Mouse (Mus musculus) layer of hippocampus, postnatal 36 days (tissue): ENCODE results near the gene Mtch1. TPM values are rescaled to one million over a fixed set of nuclear protein-coding genes. Genes with fewer than 3 reads are reported as not detected.
"Not testable (repeated sequence)": the region's sequence is repeated elsewhere in the genome, so short reads cannot be mapped to it uniquely, and the experiment has no call there.

Experiments used
- DNase-seq, 2 experiments: peaks; one replicate each; pipeline ENCODE4 v3.0.0; 2022
- total RNA-seq, 2 experiments: library from RNA; stranded (reverse); gene quantifications; 2 replicates each; pipeline ENCODE4 v1.2.3; 2021

Mtch1 gene
- total RNA-seq, 2 experiments from 2014 or later, result 568 to 611 TPM

DNA sequence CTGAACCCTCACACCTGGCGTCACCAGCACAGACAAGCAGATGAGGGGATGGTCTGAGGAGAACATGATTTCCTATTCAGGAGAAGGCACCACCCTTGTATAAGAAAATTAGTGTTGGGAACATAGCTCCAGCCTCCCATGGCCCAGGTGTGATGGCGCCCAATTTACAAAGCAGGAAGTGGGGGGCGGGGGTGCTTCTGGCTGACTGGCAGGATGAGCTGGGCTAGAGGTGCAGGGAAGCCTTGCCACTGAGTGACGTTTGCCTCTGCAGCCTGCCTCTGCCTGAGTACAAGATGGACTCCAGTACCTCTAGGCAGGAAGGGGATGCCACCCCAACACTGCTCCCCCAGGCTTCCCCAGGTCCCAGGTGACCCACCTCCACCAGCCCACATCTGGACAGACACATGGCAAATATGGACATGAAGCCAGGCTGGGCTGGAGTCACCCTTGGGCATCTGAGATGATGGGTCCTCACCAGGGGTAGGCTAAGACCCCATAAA is 15.5 kb downstream of the Mtch1 start:
- DNase-seq, result no peak

- DNase-seq, result no peak
Observed at GRCm38 (mm10) chr17:29330671-29331410, 16.9 kb downstream of the Mtch1 start.

- DNase-seq, result no peak
Observed at GRCm38 (mm10) chr17:29330221-29330620, 17.5 kb downstream of the Mtch1 start.

DNA sequence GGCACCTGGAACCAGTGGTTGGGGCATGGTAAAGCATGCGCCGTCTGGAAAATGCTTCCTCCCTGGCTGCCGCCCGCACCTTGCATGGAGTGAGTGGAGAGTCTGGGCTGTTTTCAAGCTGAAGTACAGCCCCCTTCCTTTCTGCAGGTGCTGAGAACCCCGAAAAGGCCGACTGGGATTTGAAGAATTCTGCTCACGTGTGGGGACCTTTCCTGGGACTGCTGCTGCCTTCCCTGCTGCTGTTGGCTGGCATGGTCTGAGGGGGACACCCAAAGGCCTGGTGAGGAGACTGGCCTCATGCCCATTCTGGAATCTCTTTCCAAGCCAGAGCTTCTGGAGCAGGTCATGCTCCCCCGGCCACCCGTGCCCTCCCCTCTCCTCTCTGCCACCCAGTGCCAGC is 20.0 kb downstream of the Mtch1 start:
- DNase-seq, result no peak

DNA sequence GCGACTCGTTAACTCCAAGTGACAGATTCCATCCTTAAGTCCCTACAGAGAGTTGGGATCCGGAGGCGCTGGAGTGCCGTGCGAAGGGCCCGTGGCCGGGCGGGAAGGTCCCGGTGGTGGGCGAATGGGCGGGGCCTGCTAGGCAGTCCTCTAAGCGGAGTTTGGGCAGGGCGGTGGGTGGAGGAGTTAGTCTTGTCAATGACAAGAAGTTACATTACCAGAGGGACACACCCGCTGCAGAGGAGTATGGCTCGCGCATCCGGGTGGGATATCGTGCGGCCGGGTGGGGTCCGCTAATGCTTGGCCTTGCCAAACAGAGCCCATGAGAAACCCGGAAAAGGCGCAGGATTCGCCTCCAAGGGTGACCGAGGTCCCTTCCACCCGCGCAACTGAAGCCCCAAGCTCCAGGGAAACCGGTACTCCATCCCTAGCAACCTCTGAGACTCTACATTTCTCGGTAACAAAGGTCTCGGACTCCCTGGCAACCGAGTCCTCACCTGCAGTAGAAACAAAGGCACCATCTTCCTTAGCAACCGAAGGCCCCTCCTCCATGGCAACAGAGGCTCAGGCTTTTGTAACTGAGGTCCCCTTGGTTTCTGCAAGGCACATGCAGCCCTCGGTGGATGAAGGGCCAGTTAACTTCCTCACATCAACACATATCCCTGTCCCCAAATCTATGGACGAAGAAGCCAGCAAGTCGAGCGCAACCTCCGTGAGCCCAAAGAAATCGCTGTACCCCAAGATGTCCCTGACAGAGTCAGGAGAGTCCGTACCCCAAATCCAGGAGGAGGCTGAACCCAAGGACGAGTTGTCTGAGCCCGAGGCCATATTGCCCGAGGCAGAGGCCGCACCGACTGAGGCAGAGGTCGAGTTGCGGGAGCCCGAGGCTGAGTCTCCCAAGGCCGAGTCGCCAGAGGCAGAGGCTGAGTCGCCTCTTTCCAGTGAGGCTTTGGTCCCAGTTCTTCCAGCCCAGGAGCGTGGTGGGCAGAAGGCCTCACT is 20.9 kb downstream of the Mtch1 start:
- DNase-seq, result no peak

DNA sequence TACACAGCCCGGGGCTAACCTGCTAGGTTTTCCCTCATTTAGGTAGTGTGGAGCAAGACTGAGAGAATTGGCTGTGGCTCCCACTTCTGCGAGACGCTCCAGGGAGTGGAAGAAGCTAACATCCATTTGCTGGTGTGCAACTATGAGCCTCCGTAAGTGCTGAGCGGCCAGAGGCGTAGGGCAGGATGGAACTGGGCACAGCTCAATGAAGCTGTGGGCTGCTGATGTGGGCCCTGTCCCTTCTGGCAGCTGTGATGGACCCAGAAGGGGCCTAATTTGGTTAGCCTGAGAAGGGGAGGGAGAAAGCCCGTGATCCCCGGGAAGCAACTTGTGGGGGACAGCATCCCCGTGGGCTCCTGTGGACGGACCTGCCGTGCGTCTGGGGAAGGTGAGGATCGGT is 21.9 kb downstream of the Mtch1 start:
- DNase-seq, result no peak

DNA sequence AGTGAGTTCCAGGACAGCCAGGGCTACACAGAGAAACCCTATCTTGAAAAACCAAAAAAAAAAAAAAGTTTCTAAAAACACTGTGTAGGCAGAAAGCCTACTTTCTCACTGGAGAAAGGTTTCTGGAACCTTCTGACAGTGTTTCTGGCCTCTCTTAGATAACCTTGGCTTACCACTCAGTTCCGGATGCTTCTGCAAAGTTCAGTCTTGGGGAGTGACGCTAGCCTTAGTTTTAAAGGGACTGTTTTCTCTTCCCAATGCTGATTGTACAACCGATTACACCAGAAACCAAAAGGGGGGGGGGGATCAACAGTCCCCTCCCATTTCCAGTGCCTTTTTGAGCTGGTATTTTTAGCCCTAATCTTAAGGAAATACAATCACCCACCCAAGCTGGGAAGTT is 24.1 kb downstream of the Mtch1 start:
- no peak for DNase-seq

DNA sequence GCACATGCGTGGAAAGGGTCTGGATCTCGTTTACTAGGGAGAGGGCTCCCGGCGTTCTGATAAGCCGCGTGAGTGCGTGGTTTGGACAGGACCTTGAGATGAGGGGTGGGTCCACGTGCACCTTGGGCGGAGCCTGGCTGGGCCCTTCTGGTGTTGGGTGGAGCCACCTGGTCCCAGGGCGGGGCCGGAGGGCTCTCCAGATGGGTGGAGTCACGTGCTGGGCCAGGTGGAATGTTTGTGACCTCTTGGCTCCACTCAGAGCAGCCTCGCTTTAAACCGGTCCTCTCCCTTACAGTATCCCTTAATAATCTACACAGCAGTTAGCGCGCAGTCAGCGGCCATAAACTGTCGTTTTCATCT is 25.2 kb downstream of the Mtch1 start:
- no peak for DNase-seq

DNA sequence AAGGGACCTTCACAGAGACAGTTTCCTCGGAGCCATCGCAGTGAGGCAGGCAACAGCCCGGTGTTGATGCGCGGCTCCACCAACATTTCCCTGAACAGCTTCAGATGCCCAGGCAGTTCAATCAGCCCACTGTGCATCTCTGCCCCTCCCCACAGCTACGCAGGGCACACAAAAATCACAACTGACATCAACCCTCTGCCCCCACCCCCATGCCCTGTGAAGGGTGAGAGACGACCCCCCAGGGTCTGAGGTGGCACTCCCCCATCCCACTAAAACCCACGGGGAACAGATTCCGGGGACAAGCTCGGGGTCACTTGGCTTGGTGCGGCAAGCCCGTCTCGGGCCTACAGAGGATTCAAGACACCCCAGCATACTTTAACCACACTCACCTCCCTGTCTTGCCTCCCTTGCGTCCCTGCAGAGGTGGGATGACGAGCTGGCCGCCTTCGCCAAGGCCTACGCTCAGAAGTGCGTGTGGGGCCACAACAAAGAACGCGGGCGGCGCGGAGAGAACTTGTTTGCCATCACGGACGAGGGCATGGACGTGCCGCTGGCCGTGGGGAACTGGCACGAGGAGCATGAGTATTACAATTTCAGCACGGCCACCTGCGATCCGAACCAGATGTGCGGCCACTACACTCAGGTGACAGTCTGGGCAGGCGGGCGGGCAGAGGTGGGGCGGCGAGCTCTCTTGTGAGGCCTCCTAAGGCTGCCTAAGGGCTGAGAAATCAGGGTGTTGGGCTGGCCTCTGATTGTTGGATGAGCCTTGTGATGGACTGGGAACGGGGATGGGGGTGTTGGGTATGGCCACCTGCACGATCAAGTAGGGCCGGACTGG is 25.8 kb downstream of the Mtch1 start:
- no peak for DNase-seq

- DNase-seq, result no peak
Observed at GRCm38 (mm10) chr17:29319881-29320639, 27.7 kb downstream of the Mtch1 start.

GRCm38 (mm10) chr17:29319476-29319875 is 28.3 kb downstream of the Mtch1 start:
- no peak for DNase-seq

GRCm38 (mm10) chr17:29318731-29319250 is 28.9 kb downstream of the Mtch1 start:
- no peak for DNase-seq

DNA sequence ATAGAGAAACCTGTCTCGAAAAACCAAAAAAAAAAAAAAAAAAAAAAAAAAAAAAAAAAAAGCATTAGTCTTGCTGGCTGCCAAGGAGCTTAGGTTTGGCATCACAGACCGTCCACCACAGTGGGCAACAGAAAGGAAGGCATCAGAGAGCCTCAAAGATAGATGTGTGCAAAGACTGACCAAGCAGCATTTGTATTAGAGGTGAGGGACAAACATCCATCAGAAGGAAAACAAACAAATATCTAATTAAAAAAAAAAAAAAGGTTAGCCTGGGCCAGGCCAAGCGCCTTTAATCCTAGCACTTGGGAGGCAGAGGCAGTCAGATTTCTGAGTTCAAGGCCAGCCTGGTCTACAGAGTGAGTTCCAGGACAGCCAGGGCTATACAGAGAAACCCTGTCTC is 30.4 kb downstream of the Mtch1 start, which contains the start of gene Pi16:
Pi16 (plus strand) TSS at position 301 of the 400 bp plus-strand sequence.
- not testable (repeated sequence) for DNase-seq

DNA sequence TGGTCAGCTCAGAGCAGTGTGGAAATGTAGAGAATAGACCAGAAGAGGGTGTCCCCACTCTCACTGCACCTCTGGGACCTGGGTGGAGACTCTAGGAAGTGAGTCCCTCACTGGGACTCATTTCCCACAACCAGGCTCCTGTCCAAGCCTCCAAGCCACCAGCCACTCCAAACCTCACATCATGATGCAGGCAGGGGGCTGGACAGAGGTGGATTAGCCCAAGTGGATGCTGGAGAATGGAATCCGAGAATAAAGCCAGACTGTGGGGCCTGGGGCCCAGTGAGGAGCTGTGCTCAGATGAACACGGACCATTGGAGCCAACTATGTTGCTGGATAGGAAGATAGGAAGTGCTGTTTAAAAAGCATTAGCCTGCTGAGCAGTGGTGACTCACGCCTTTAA is 30.8 kb downstream of the Mtch1 start:
- DNase-seq, result no peak

DNA sequence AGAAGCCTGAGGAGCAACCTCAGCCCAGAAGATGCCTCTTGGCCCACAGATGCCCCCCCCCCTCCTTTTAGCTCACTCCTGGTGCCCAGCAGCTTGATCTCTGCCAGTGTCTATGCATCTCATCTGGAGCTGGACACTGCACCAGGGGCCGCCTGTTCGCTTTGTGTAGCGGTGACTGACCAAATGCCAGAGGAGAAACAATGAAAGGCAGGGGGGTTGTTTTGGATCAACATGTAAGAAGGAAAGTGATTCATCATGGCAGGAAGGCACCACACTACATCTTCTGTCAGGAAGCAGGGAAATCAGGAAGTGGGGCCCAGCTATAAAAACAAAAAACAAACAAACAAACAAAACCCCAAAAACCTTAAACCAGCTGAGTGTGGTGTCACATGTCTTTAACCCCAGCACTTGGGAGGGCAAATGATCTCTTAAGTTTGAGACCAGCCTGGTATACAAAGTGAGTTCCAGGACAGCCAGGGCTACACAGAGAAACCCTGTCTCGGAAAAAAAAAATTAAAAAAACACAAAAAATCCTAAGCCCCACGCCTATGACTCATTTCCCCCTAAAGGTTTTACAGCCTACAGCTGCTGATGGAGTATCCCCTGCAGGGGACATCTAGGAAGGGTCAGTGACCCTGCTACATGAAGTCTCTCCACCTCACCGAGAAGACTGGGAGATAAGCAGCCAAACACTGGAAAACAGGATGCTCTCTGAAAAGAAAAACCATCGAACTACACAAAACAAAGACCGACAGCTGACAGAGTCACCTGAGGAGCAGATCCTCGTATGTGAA is 31.9 kb downstream of the Mtch1 start:
- DNase-seq, result no peak

DNA sequence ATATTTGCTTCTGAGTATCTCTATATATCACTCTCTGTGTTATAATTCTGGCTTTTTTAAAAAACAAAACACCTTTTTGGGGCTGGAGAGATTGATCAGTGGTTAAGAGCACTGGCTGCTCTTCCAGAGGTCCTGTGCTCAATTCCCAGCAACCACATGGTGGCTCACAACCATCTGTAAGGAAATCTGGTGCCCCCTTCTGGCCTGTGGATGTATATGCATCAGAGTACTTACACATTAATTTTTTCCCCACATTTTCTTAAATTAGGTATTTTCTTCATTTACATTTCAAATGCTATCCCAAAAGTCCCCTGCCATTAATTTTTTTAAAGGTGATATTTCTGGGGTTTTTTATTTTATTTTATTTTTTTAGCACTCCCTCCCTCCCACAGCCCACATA is 34.4 kb downstream of the Mtch1 start:
- no peak for DNase-seq

DNA sequence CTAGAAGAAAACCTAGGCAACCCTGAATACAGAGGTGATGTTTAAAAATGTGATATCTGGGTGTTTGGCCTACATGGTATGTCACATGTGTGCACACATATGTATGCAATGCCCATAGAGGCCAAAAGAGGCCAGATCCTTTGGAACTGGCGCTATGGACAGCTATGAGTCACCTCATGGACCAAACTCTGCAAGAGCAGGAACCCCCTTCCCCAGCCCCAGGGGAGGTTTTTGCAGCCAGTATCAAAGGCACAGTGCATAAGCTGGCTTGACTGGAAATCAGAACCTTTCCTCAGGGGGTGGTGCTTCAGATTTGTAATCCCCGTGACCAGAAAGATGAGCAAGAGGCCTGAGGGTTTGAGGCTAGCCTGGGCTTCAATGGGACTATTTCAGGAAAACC is 35.7 kb downstream of the Mtch1 start:
- DNase-seq, result no peak

GRCm38 (mm10) chr17:29311602-29312001 is 36.1 kb downstream of the Mtch1 start:
- no peak for DNase-seq

DNA sequence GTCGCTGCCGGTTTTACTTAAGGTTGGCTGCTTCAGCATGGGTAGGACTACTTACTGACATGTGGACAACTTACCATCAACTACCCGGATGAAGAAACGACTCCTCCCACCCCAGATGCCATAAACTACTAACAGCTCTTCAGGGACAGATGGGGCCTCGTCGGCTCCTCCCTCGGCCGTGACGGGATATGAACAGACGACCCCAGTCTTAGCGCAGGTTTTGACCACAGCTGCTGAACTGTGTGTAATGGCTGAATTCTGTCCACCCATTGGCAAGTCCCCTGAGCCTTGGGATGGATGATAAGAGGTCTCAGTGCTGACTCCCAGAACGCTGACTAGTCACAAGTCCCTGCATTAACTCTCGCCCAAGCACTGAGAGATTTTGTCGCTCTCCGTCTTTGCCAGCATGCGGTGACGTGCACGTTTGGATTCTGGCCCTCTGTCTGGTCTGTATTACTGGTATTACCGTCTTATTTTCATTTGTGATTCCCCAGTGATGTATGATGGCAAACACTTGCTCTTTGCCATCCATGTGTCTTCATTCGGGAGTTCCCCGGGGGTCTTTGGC is 37.6 kb downstream of the Mtch1 start:
- DNase-seq, result no peak

DNA sequence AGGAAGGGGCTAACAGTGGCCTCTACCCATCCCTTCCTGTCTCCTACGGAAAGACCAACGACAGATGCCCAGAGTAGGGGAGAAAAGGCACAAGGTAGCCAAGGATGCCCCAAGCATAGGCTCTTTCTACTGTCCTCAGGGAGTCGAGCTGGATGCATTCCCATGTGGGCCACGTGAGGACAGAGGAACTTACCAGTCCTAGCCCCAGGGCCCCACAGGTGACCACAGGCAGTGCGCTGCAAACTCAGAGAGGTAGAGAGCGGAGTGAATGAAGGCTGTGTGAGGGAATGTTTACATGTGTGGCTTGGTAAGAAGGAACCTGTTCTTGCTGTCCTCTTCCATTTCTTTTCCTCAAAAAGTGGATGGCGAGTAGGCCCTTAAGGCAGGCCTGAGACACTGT is 41.9 kb downstream of the Mtch1 start:
- DNase-seq, result no peak
